31 mouse cellular contexts compared by ENCODE assay signal in genomic region chr10:87722244-87722643, GRCm38 (mm10).
"Had no signal": no experiment of that assay in that cellular context is flagged by ENCODE, and none has a peak within 500 bp of the region (broad histone marks: within the 10 kb centered on the region; RNA-seq: fewer than 3 reads in every experiment).

No protein-coding gene starts in this region.

- DNase-seq: left cerebral cortex, postnatal 4 days; liver; liver, embryonic 13.5 days; liver, postnatal 0 days; lung, adult 18-20 months; lung, adult 2 months; lung, embryonic 14.5 days; lung, postnatal 10 days; lung, postnatal 14 days; lung, postnatal 36 days; lung, postnatal 4 days; midbrain, embryonic 14.5 days had no signal

- H3K27ac ChIP-seq: left cerebral cortex, adult 2 months; limb, embryonic 10.5 days; limb, embryonic 12.5 days; limb, embryonic 13.5 days; limb, embryonic 15.5 days; liver, embryonic 12.5 days; liver, embryonic 13.5 days; liver, embryonic 14.5 days; liver, embryonic 15.5 days; lung, embryonic 15.5 days; macrophage; midbrain, embryonic 10.5 days; midbrain, embryonic 12.5 days; midbrain, embryonic 13.5 days; midbrain, embryonic 15.5 days had no signal

- H3K4me1 ChIP-seq: limb, embryonic 10.5 days; limb, embryonic 12.5 days; limb, embryonic 13.5 days; limb, embryonic 15.5 days; liver, embryonic 12.5 days; liver, embryonic 13.5 days; liver, embryonic 15.5 days; lung, embryonic 15.5 days; megakaryocyte, embryonic 14.5 days; midbrain, embryonic 10.5 days; midbrain, embryonic 12.5 days; midbrain, embryonic 13.5 days; midbrain, embryonic 15.5 days had no signal

- H3K4me2 ChIP-seq: limb, embryonic 12.5 days; limb, embryonic 13.5 days; limb, embryonic 15.5 days; liver, embryonic 11.5 days; liver, embryonic 12.5 days; liver, embryonic 13.5 days; liver, embryonic 15.5 days; lung, embryonic 14.5 days; lung, embryonic 15.5 days; midbrain, embryonic 11.5 days; midbrain, embryonic 12.5 days; midbrain, embryonic 13.5 days; midbrain, embryonic 15.5 days had no signal

- H3K36me3 ChIP-seq: limb, embryonic 10.5 days; limb, embryonic 12.5 days; limb, embryonic 13.5 days; limb, embryonic 15.5 days; liver, embryonic 12.5 days; liver, embryonic 13.5 days; liver, embryonic 15.5 days; lung, embryonic 15.5 days; midbrain, embryonic 10.5 days; midbrain, embryonic 12.5 days; midbrain, embryonic 13.5 days; midbrain, embryonic 15.5 days had no signal

- H3K4me3 ChIP-seq: left cerebral cortex, adult 2 months; limb, embryonic 10.5 days; limb, embryonic 12.5 days; limb, embryonic 13.5 days; limb, embryonic 15.5 days; liver, embryonic 12.5 days; liver, embryonic 13.5 days; liver, embryonic 15.5 days; lung, embryonic 15.5 days; megakaryocyte, embryonic 14.5 days; midbrain, embryonic 10.5 days; midbrain, embryonic 12.5 days; midbrain, embryonic 13.5 days; midbrain, embryonic 15.5 days had no signal

- H3K27me3 ChIP-seq: limb, embryonic 15.5 days; liver, embryonic 12.5 days; liver, embryonic 13.5 days; liver, embryonic 15.5 days; lung, embryonic 15.5 days; megakaryocyte, embryonic 14.5 days; midbrain, embryonic 12.5 days; midbrain, embryonic 13.5 days; midbrain, embryonic 15.5 days had no signal

- ATAC-seq: liver, embryonic 12.5 days; liver, postnatal 0 days; lung, postnatal 0 days; midbrain, embryonic 13.5 days; midbrain, embryonic 15.5 days; midbrain, embryonic 16.5 days had no signal
